ENCODE assay signal across 18 mouse cellular contexts in the genomic region with DNA sequence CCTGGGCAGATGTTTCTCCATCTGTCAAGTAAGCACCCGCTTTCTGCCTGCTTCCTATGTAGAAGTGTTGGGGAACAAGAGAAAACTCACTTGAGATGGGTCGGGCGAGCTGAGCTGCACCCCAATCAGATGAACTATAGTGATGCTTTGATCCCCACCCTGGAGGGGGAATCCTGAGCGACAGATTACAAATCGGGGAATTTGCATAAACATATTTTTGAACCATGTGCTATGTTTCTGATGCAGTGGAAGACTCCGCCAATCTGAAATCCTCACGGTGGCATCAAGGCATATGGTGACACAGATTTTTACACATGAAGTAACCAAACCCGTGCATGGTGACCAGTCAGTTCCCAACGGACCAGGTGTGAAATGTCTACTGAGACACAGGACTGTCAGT.
DNase-seq lines count a peak whose midpoint lies in the region; ATAC-seq and TF ChIP-seq lines count a peak whose summit lies in the region.
"Had no signal": no experiment of that assay in that cellular context is flagged by ENCODE, and none has a peak within 500 bp of the region (broad histone marks: within the 10 kb centered on the region; RNA-seq: fewer than 3 reads in every experiment).

No protein-coding gene starts in this region.

- no peaks in the 10 kb centered on the region for H3K36me3 ChIP-seq in neural tube, embryonic 13.5 days
- H3K36me3 ChIP-seq in hindbrain, embryonic 14.5 days (replicated peaks; ENCODE audit: control insufficient read depth, insufficient read depth): no peaks in the 10 kb centered on the region
- H3K36me3 ChIP-seq: heart, embryonic 10.5 days; stomach, embryonic 15.5 days had no signal

- H3K27me3 ChIP-seq in neural tube, embryonic 13.5 days: peaks cover 19% of the 10 kb centered on the region
- H3K27me3 ChIP-seq in hindbrain, embryonic 14.5 days (ENCODE audit: control insufficient read depth, insufficient read depth, low read length): no peaks in the 10 kb centered on the region; the same call in 1 of the 2 replicates

- H3K9ac ChIP-seq in neural tube, embryonic 13.5 days: no peak overlapping the region
- no peak overlapping the region for H3K9ac ChIP-seq in hindbrain, embryonic 14.5 days
- H3K9ac ChIP-seq: stomach, embryonic 15.5 days had no signal

- H3K9me3 ChIP-seq in neural tube, embryonic 13.5 days: no peaks in the 10 kb centered on the region
- no peaks in the 10 kb centered on the region for H3K9me3 ChIP-seq in hindbrain, embryonic 14.5 days (ENCODE audit: control insufficient read depth, low read length)
- H3K9me3 ChIP-seq: heart, embryonic 10.5 days; stomach, embryonic 15.5 days had no signal

- no peak for TF ChIP-seq CTCF in lung, adult 2 months (IDR thresholded peaks at IDR 0.05; ENCODE audit: insufficient read depth, low read length)

- no peak for TF ChIP-seq POLR2A in lung, adult 2 months (IDR thresholded peaks at IDR 0.05; ENCODE audit: borderline replicate concordance, extremely low read depth, low read depth, low read length)

- DNase-seq in heart, adult 11 months: peak; percentile 75
- DNase-seq in heart, postnatal 10 days: no peak
- DNase-seq in neural tube, embryonic 10.5 days (ENCODE audit: extremely low spot score, low spot score): no peak
- DNase-seq in hindbrain, embryonic 14.5 days (ENCODE audit: low spot score): no peak
- DNase-seq in embryo, embryonic 9.5 days (ENCODE audit: extremely low spot score): no peak
- DNase-seq in lung, adult 2 months: no peak
- DNase-seq: adrenal gland, postnatal 14 days; cerebellum, adult 8-10 months; gastrocnemius, postnatal 36 days; kidney, adult 9 months; kidney, postnatal 36 days; liver; lung, postnatal 14 days; thymus, adult 2 months had no signal

- peak overlapping the region; percentile 67; the same call in 1 of the 2 replicates for H3K27ac ChIP-seq in neural tube, embryonic 13.5 days (replicated peaks)
- 0 out of 2 replicates have a peak overlapping the region, but pooled peaks have one; percentile 56 for H3K27ac ChIP-seq in hindbrain, embryonic 14.5 days
- H3K27ac ChIP-seq: stomach, embryonic 15.5 days had no signal

- no peak overlapping the region for H3K4me3 ChIP-seq in neural tube, embryonic 13.5 days
- no peak overlapping the region for H3K4me3 ChIP-seq in hindbrain, embryonic 14.5 days (replicated peaks; ENCODE audit: low read length)
- H3K4me3 ChIP-seq in lung, adult 2 months (replicated peaks; ENCODE audit: extremely low read depth, low read depth, low read length): no peak overlapping the region
- H3K4me3 ChIP-seq: heart, embryonic 10.5 days; stomach, embryonic 15.5 days had no signal

- no peak overlapping the region for H3K4me2 ChIP-seq in neural tube, embryonic 13.5 days
- H3K4me2 ChIP-seq in hindbrain, embryonic 14.5 days (replicated peaks): no peak overlapping the region
- H3K4me2 ChIP-seq: stomach, embryonic 15.5 days had no signal

- intact Hi-C loops in heart, postnatal 10 days (cut with DNase I): no loop called here

- WGBS in neural tube, embryonic 13.5 days: 80% methylated on average over 9 of the region's 9 CpGs
- 68% methylated on average over 9 of the region's 9 CpGs for WGBS in hindbrain, embryonic 14.5 days
- 78% methylated on average over 9 of the region's 9 CpGs for WGBS in lung, adult 2 months

- H3K4me1 ChIP-seq in neural tube, embryonic 13.5 days (replicated peaks): peaks cover 37% of the 10 kb centered on the region
- H3K4me1 ChIP-seq in hindbrain, embryonic 14.5 days (replicated peaks; ENCODE audit: control insufficient read depth, insufficient read depth, low read length): peaks cover 31% of the 10 kb centered on the region
- H3K4me1 ChIP-seq in lung, adult 2 months (ENCODE audit: control insufficient read depth, insufficient read depth, low read length): no peaks in the 10 kb centered on the region

- no peak for ATAC-seq in neural tube, embryonic 13.5 days (ENCODE audit: low read depth)
- no peak for ATAC-seq in hindbrain, embryonic 14.5 days (ENCODE audit: low FRiP score)
- no peak for ATAC-seq in inflammation-experienced regulatory T-cells, adult 6 months
